Mouse (Mus musculus): ENCODE measurements around the gene Nol7.

The Nol7 gene

GRCm38 (mm10) chr13:43433395-43433794 is 35.2 kb downstream of the Nol7 start:
- DNase-seq: no peak

GRCm38 (mm10) chr13:43440376-43440775 is 42.2 kb downstream of the Nol7 start:
- no peak for DNase-seq

- no peak for DNase-seq
Measured at GRCm38 (mm10) chr13:43442551-43442950, 44.4 kb downstream of the Nol7 start.

GRCm38 (mm10) chr13:43443706-43444105 is 45.5 kb downstream of the Nol7 start:
- DNase-seq: no peak

- no peak for DNase-seq
Measured at GRCm38 (mm10) chr13:43444717-43445116, 46.5 kb downstream of the Nol7 start.

GRCm38 (mm10) chr13:43445754-43446153 is 47.6 kb downstream of the Nol7 start:
- DNase-seq: no peak

- DNase-seq: no peak
Measured at GRCm38 (mm10) chr13:43447721-43448120, 49.5 kb downstream of the Nol7 start.

- DNase-seq: no peak
Measured at GRCm38 (mm10) chr13:43450686-43451085, 52.5 kb downstream of the Nol7 start.

GRCm38 (mm10) chr13:43452177-43452576 is 54.0 kb downstream of the Nol7 start:
- DNase-seq: no peak

GRCm38 (mm10) chr13:43452843-43453605 is 54.8 kb downstream of the Nol7 start:
- DNase-seq: peak; percentile 32 to 66

- no peak for DNase-seq
Measured at GRCm38 (mm10) chr13:43454431-43454830, 56.2 kb downstream of the Nol7 start.
